Mouse (Mus musculus) heart, embryonic 13.5 days (tissue): ENCODE data around the gene Tmem170b. TPM values are rescaled to one million over a fixed set of nuclear protein-coding genes. Genes with fewer than 3 reads are reported as not detected.
A peak's percentile ranks its signal among the peaks of the same experiment; 100 is the strongest.

Experiments
- ATAC-seq: fragments of 200-750 bp; cut with Nextera tagmentation; 2 replicates; pipeline ENCODE4 v1.8.0; 2017; ENCODE audit warnings: moderate TSS enrichment; ENCODE audit not compliant: insufficient number of reproducible peaks, low FRiP score, low TSS enrichment; ENCODE audit errors: extremely low read depth
- H3K27ac ChIP-seq: fragments of 300-500 bp; sonication (generic); replicated peaks from 2 replicates; pipeline ENCODE4 v1.5.1; 2015; ENCODE audit warnings: moderate library complexity, mild to moderate bottlenecking, inconsistent platforms
- H3K27me3 ChIP-seq: fragments of 300-500 bp; sonication (generic); replicated peaks from 2 replicates; pipeline ENCODE4 v1.6.1; 2015; ENCODE audit warnings: mild to moderate bottlenecking, inconsistent platforms
- H3K36me3 ChIP-seq: fragments of 300-500 bp; sonication (generic); 2 replicates; pipeline ENCODE4 v1.6.1; 2015; ENCODE audit warnings: mild to moderate bottlenecking, inconsistent platforms
- H3K4me1 ChIP-seq: fragments of 300-500 bp; sonication (generic); 2 replicates; pipeline ENCODE4 v1.6.1; 2015; ENCODE audit warnings: inconsistent platforms
- H3K4me2 ChIP-seq: fragments of 300-500 bp; sonication (generic); 2 replicates; pipeline ENCODE4 v1.6.1; 2015; ENCODE audit warnings: inconsistent platforms, mild to moderate bottlenecking, moderate library complexity
- H3K4me3 ChIP-seq: fragments of 300-500 bp; sonication (generic); 2 replicates; pipeline ENCODE4 v1.5.1; 2015; ENCODE audit warnings: moderate library complexity, mild to moderate bottlenecking, inconsistent platforms
- H3K9ac ChIP-seq: fragments of 300-500 bp; sonication (generic); 2 replicates; pipeline ENCODE4 v1.6.1; 2015; ENCODE audit warnings: inconsistent platforms, mild to moderate bottlenecking, moderate library complexity
- H3K9me3 ChIP-seq: fragments of 300-500 bp; sonication (generic); 2 replicates; pipeline ENCODE4 v1.6.1; 2016; ENCODE audit warnings: inconsistent platforms
- WGBS: fragments of 180-500 bp; shearing (Covaris S2); methylation state at CpG from one replicate; pipeline ENCODE4 v1.1.7; 2015; ENCODE audit warnings: mixed read lengths; 5-methylcytosine and 5-hydroxymethylcytosine counted together
- polyA plus RNA-seq: library from polyadenylated mRNA; unstranded; fragments of >200 nt; fragmentation: Nextera tagmentation; extraction: Ambion mirVana; gene quantifications from 2 replicates; pipeline ENCODE4 v1.2.1, GENCODE M21; 2015

Gene Tmem170b
- polyA plus RNA-seq, 1 experiment from 2014 or later: 11.4 TPM

- ATAC-seq: no peak
- H3K4me1 ChIP-seq: peaks cover 22% of the 10 kb centered on the region
- no peak overlapping the region for H3K27ac ChIP-seq
- no peak overlapping the region for H3K4me2 ChIP-seq
- H3K4me3 ChIP-seq: no peak overlapping the region
- 57% methylated on average over 11 of the region's 11 CpGs for WGBS
- H3K9me3 ChIP-seq: peaks cover 2% of the 10 kb centered on the region; the same call in 1 of the 2 replicates
- no peaks in the 10 kb centered on the region for H3K36me3 ChIP-seq
- H3K9ac ChIP-seq: no peak overlapping the region
- H3K27me3 ChIP-seq: no peaks in the 10 kb centered on the region
These were observed 79.8 kb downstream of the Tmem170b start for GRCm38 (mm10) chr13:41685499-41685898.

DNA sequence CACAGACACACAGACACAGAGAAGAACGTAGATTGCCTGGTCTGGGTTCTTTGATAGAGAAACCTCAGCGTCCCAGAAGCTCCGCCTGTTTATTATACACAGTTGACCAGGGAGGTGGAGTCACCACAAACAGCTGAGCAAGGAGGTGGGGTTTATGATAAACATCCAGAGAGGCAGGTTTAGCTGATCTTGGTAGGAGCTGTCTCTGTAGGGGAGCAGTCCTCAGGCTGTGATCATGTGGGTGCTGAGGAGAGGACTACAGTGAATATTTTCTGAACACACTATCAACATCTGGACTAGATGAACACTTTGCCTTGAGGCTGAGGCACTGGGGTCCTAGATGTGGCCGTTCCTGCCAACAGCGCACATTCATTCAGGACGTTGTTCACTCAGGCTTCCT lies 83.3 kb downstream of the Tmem170b start:
- H3K36me3 ChIP-seq: no peaks in the 10 kb centered on the region
- whole genome bisulfite sequencing: 69% methylated on average over 6 of the region's 6 CpGs
- peaks cover 2% of the 10 kb centered on the region; the same call in 1 of the 2 replicates for H3K9me3 ChIP-seq
- no peak overlapping the region for H3K4me3 ChIP-seq
- no peak overlapping the region for H3K4me2 ChIP-seq
- H3K27me3 ChIP-seq: no peaks in the 10 kb centered on the region
- H3K9ac ChIP-seq: no peak overlapping the region
- peak overlapping the region; percentile 65 for H3K27ac ChIP-seq
- peaks cover 18% of the 10 kb centered on the region for H3K4me1 ChIP-seq
- no peak for ATAC-seq

DNA sequence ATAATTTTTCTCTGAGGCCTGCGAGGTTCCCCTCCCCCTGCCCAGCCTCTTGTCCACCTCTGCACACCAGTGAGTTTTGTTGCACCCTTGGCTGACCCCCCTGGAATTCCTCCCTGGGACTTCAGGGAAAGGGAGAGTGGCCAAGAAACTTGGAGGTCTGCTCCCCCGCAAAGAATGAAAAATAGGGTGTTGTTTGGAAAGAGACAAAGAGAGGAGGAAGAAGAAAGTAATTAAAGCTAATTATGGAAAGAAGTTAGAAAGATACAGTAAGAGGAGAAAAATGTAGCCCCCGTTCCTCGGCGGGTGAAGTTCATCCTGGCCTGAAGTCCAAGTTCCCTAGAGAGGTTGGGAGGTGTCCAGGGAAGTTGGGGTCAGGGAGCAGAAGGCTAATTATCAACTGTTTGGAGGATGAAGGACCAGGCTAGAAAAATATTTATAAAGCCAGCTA lies 83.9 kb downstream of the Tmem170b start:
- Histone ChIP-seq H3K9me3 (peaks cover 2% of the 10 kb centered on the region; the same call in 1 of the 2 replicates), H3K27ac (peak overlapping the region; percentile 65), H3K9ac (no peak overlapping the region), H3K4me3 (no peak overlapping the region), H3K36me3 (no peaks in the 10 kb centered on the region), H3K4me2 (no peak overlapping the region), H3K4me1 (peaks cover 24% of the 10 kb centered on the region), H3K27me3 (no peaks in the 10 kb centered on the region)
- ATAC-seq: no peak
- WGBS: 55% methylated on average over 5 of the region's 5 CpGs

Other genes starting within 250 kb of the Tmem170b start
- gene Nedd9, start 118.5 kb upstream of the Tmem170b start, polyA plus RNA-seq: 18.5 and 19.3 TPM in 2 replicates
- 0.33 TPM in 1 of 2 replicates, not detected in the other for gene Adtrp, start 241.8 kb downstream of the Tmem170b start, polyA plus RNA-seq